Mouse (Mus musculus): ENCODE measurements at regions not wholly inside any gene's neighbourhood (a gene's known extent, or its start where the extent isn't known, plus 50 kb on each side); places are given as distances from the start of the nearest gene placed in this dataset.

- no peak for TF ChIP-seq CTCF (IDR thresholded peaks at IDR 0.05)
- TF ChIP-seq EP300 (IDR thresholded peaks at IDR 0.05): no peak
These were observed 68.4 kb upstream of the Cacna1e start for GRCm38 (mm10) chr1:154952679-154953078.
